Mouse (Mus musculus) gastrocnemius, postnatal 10 days (tissue): ENCODE data around the gene Ttll3. TPM values are rescaled to one million over a fixed set of nuclear protein-coding genes. Genes with fewer than 3 reads are reported as not detected.

Experiments
- DNase-seq: peaks from one replicate; pipeline ENCODE4 v3.0.0; 2021; ENCODE audit warnings: mixed read lengths
- microRNA-seq, 2 experiments: library from miRNA; unstranded; fragments of <30 nt; microRNA quantifications; one replicate each; pipeline ENCODE4 v1.2.0; 2021
- total RNA-seq, 2 experiments: library from RNA; stranded (reverse); gene quantifications; 2 replicates each; pipeline ENCODE4 v1.2.3; 2021

Ttll3 gene
- total RNA-seq, 2 experiments from 2014 or later, result 1.1 to 2.2 TPM

DNA sequence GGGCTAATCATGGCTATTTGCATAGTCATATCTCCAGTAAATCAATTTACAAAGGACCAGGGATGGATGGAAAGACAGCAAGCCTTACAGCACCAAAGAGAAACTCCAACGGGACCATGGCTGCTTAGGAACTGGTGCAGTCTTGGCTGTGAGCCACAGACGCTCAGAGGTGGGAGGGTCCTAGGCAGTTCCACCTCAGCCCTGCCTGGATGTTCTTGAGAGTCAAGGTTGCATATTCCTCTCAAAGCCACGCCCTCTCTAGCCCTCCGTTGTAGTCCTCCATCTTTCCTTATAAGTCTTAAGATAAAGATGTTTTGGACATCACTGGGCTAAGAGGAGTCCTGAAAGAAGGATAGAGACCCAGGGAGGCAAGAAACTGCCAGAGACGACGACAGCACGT lies 75.0 kb downstream of the Ttll3 start:
- no peak for DNase-seq

Small RNAs within 50 kb of the gene (microRNA-seq; reads per million reads assigned to microRNA genes)
- gene Gm24387, result 0 reads per million in 2 experiments

Other genes with a start within 250 kb of the Ttll3 start
- under 1 TPM; 0.75 to 0.81 TPM for gene Lhfpl4, start 193.9 kb upstream of the Ttll3 start, total RNA-seq
- 10 to 100 TPM; 11.9 to 13.2 TPM for gene Mtmr14, start 151.4 kb upstream of the Ttll3 start, total RNA-seq
- under 1 TPM in 1 of 2 experiments, not detected in 1; 0.23 TPM for gene Cpne9, start 107.0 kb upstream of the Ttll3 start, total RNA-seq
- gene Brpf1, start 82.1 kb upstream of the Ttll3 start, total RNA-seq, result 10 to 100 TPM; 13.7 to 18.2 TPM
- gene Ogg1, start 62.3 kb upstream of the Ttll3 start, total RNA-seq, result 1 to 10 TPM; 8.1 to 8.2 TPM
- gene Camk1, start 45.3 kb upstream of the Ttll3 start, total RNA-seq, result 10 to 100 TPM; 35.9 to 44.2 TPM
- 10 to 100 TPM; 18.8 to 21.7 TPM for gene Tada3, start 11.4 kb upstream of the Ttll3 start, total RNA-seq
- 10 to 100 TPM; 86.3 to 94.5 TPM for gene Arpc4, start 11.1 kb upstream of the Ttll3 start, total RNA-seq
- 10 to 100 TPM; 10.0 to 11.3 TPM for gene Rpusd3, start 30.1 kb downstream of the Ttll3 start, total RNA-seq
- gene Cidec, start 46.5 kb downstream of the Ttll3 start, total RNA-seq, result 1 to 10 TPM; 3.9 to 6.4 TPM
- gene Jagn1, start 53.3 kb downstream of the Ttll3 start, total RNA-seq, result 10 to 100 TPM; 27.9 to 32.7 TPM
- gene Il17re, start 69.2 kb downstream of the Ttll3 start, total RNA-seq, result under 1 TPM; 0.45 to 0.61 TPM
- 1 to 10 TPM; 5.9 to 9.1 TPM for gene Il17rc, start 82.2 kb downstream of the Ttll3 start, total RNA-seq
- 10 to 100 TPM; 33.8 to 39.8 TPM for gene Creld1, start 94.0 kb downstream of the Ttll3 start, total RNA-seq
- under 1 TPM; 0.20 to 0.23 TPM for gene Prrt3, start 112.7 kb downstream of the Ttll3 start, total RNA-seq
- gene Emc3, start 142.4 kb downstream of the Ttll3 start, total RNA-seq, result 10 to 100 TPM; 52.1 to 55.1 TPM
- 1 to 10 TPM; 2.3 to 2.4 TPM for gene Fancd2, start 142.4 kb downstream of the Ttll3 start, total RNA-seq
- not detected for gene Fancd2os, start 211.5 kb downstream of the Ttll3 start, total RNA-seq
- 10 to 100 TPM; 64.2 to 66.3 TPM for gene Brk1, start 215.5 kb downstream of the Ttll3 start, total RNA-seq
- gene Vhl, start 234.7 kb downstream of the Ttll3 start, total RNA-seq, result 10 to 100 TPM; 10.1 to 13.4 TPM
- gene Irak2, start 249.2 kb downstream of the Ttll3 start, total RNA-seq, result 1 to 10 TPM; 6.3 to 7.2 TPM